Mouse (Mus musculus): ENCODE measurements at regions not wholly inside any gene's neighbourhood (a gene's known extent, or its start where the extent isn't known, plus 50 kb on each side); places are given as distances from the start of the nearest gene placed in this dataset.

GRCm38 (mm10) chr17:16101548-16101947 lies 270.7 kb upstream of the Rgmb start:
- ATAC-seq (ENCODE audit: insufficient read depth, low read depth) (no peak), DNase-seq (ENCODE audit: low spot score) (no peak)
- TF ChIP-seq CTCF (IDR thresholded peaks at IDR 0.05; ENCODE audit: low read depth), result no peak
- TF ChIP-seq EP300 (IDR thresholded peaks at IDR 0.05; ENCODE audit: low read depth), result no peak
- H3K4me2 ChIP-seq (ENCODE audit: low read depth, low read length), result no peak overlapping the region
- no peak overlapping the region for H3K27ac ChIP-seq (ENCODE audit: low read depth)
- no peaks in the 10 kb centered on the region for H3K27me3 ChIP-seq (ENCODE audit: control insufficient read depth, insufficient read depth, low read length)
- no peak overlapping the region for H3K4me3 ChIP-seq (ENCODE audit: low read depth, low read length)
- 37% methylated on average over 2 of the region's 2 CpGs for WGBS
- no peaks in the 10 kb centered on the region for H3K9me3 ChIP-seq (replicated peaks; ENCODE audit: control insufficient read depth, low read length)
- H3K36me3 ChIP-seq (replicated peaks; ENCODE audit: control insufficient read depth, insufficient read depth, low read length), result no peaks in the 10 kb centered on the region
- H3K4me1 ChIP-seq (ENCODE audit: control insufficient read depth, insufficient read depth), result no peaks in the 10 kb centered on the region
- H3K9ac ChIP-seq (replicated peaks; ENCODE audit: low read depth, low read length), result no peak overlapping the region

- TF ChIP-seq CTCF (IDR thresholded peaks at IDR 0.05; ENCODE audit: low read depth), result no peak
- TF ChIP-seq EP300 (IDR thresholded peaks at IDR 0.05; ENCODE audit: low read depth), result no peak
- 71% methylated on average over 4 of the region's 4 CpGs for WGBS
- no peak for ATAC-seq (ENCODE audit: insufficient read depth, low read depth)
Measured at GRCm38 (mm10) chr17:16092952-16093351, 262.1 kb upstream of the Rgmb start.

GRCm38 (mm10) chr17:16089619-16090280 lies 258.9 kb upstream of the Rgmb start:
- Histone ChIP-seq H3K9ac (replicated peaks; ENCODE audit: low read depth, low read length) (no peak overlapping the region), H3K27me3 (ENCODE audit: control insufficient read depth, insufficient read depth, low read length) (no peaks in the 10 kb centered on the region), H3K9me3 (replicated peaks; ENCODE audit: control insufficient read depth, low read length) (no peaks in the 10 kb centered on the region), H3K27ac (ENCODE audit: low read depth) (no peak overlapping the region), H3K4me2 (ENCODE audit: low read depth, low read length) (no peak overlapping the region), H3K36me3 (replicated peaks; ENCODE audit: control insufficient read depth, insufficient read depth, low read length) (no peaks in the 10 kb centered on the region), H3K4me1 (ENCODE audit: control insufficient read depth, insufficient read depth) (no peaks in the 10 kb centered on the region), H3K4me3 (ENCODE audit: low read depth, low read length) (no peak overlapping the region)
- DNase-seq (ENCODE audit: low spot score) (no peak), ATAC-seq (ENCODE audit: insufficient read depth, low read depth) (no peak)
- no peak for TF ChIP-seq EP300 (IDR thresholded peaks at IDR 0.05; ENCODE audit: low read depth)
- no peak for TF ChIP-seq CTCF (IDR thresholded peaks at IDR 0.05; ENCODE audit: low read depth)
- WGBS, result 69% methylated on average over 8 of the region's 8 CpGs

More at GRCm38 (mm10) chr17:16092952-16093351, 262.1 kb upstream of the Rgmb start:
- no peak overlapping the region for H3K27ac ChIP-seq (ENCODE audit: low read depth)
- H3K9ac ChIP-seq (replicated peaks; ENCODE audit: low read depth, low read length), result no peak overlapping the region
- no peaks in the 10 kb centered on the region for H3K36me3 ChIP-seq (replicated peaks; ENCODE audit: control insufficient read depth, insufficient read depth, low read length)
- no peak overlapping the region for H3K4me3 ChIP-seq (ENCODE audit: low read depth, low read length)
- no peaks in the 10 kb centered on the region for H3K27me3 ChIP-seq (ENCODE audit: control insufficient read depth, insufficient read depth, low read length)
- H3K9me3 ChIP-seq (replicated peaks; ENCODE audit: control insufficient read depth, low read length), result no peaks in the 10 kb centered on the region
- H3K4me1 ChIP-seq (ENCODE audit: control insufficient read depth, insufficient read depth), result no peaks in the 10 kb centered on the region
- no peak overlapping the region for H3K4me2 ChIP-seq (ENCODE audit: low read depth, low read length)
- DNase-seq (ENCODE audit: low spot score), result no peak

GRCm38 (mm10) chr17:16088879-16089618 lies 258.2 kb upstream of the Rgmb start:
- Histone ChIP-seq H3K27ac (ENCODE audit: low read depth) (no peak overlapping the region), H3K4me3 (ENCODE audit: low read depth, low read length) (no peak overlapping the region), H3K9me3 (replicated peaks; ENCODE audit: control insufficient read depth, low read length) (no peaks in the 10 kb centered on the region), H3K36me3 (replicated peaks; ENCODE audit: control insufficient read depth, insufficient read depth, low read length) (no peaks in the 10 kb centered on the region), H3K27me3 (ENCODE audit: control insufficient read depth, insufficient read depth, low read length) (no peaks in the 10 kb centered on the region), H3K9ac (replicated peaks; ENCODE audit: low read depth, low read length) (no peak overlapping the region), H3K4me2 (ENCODE audit: low read depth, low read length) (no peak overlapping the region), H3K4me1 (ENCODE audit: control insufficient read depth, insufficient read depth) (no peaks in the 10 kb centered on the region)
- ATAC-seq (ENCODE audit: insufficient read depth, low read depth) (no peak), DNase-seq (ENCODE audit: low spot score) (no peak)
- WGBS, result 56% methylated on average over 5 of the region's 5 CpGs
- no peak for TF ChIP-seq CTCF (IDR thresholded peaks at IDR 0.05; ENCODE audit: low read depth)
- no peak for TF ChIP-seq EP300 (IDR thresholded peaks at IDR 0.05; ENCODE audit: low read depth)

GRCm38 (mm10) chr17:16087046-16087445 lies 256.2 kb upstream of the Rgmb start:
- WGBS, result 68% methylated on average over 2 of the region's 2 CpGs
- no peaks in the 10 kb centered on the region for H3K36me3 ChIP-seq (replicated peaks; ENCODE audit: control insufficient read depth, insufficient read depth, low read length)
- H3K4me1 ChIP-seq (ENCODE audit: control insufficient read depth, insufficient read depth), result no peaks in the 10 kb centered on the region
- no peak overlapping the region for H3K4me2 ChIP-seq (ENCODE audit: low read depth, low read length)
- H3K4me3 ChIP-seq (ENCODE audit: low read depth, low read length), result no peak overlapping the region
- no peaks in the 10 kb centered on the region for H3K27me3 ChIP-seq (ENCODE audit: control insufficient read depth, insufficient read depth, low read length)
- no peak for TF ChIP-seq EP300 (IDR thresholded peaks at IDR 0.05; ENCODE audit: low read depth)
- no peak for TF ChIP-seq CTCF (IDR thresholded peaks at IDR 0.05; ENCODE audit: low read depth)
- H3K9me3 ChIP-seq (replicated peaks; ENCODE audit: control insufficient read depth, low read length), result no peaks in the 10 kb centered on the region
- ATAC-seq (ENCODE audit: insufficient read depth, low read depth), result no peak
- DNase-seq (ENCODE audit: low spot score), result no peak
- no peak overlapping the region for H3K27ac ChIP-seq (ENCODE audit: low read depth)
- no peak overlapping the region for H3K9ac ChIP-seq (replicated peaks; ENCODE audit: low read depth, low read length)
